Mouse (Mus musculus): ENCODE data around the gene Slc1a4.

Slc1a4 gene

GRCm38 (mm10) chr11:20253088-20253487 is 79.4 kb downstream of the Slc1a4 start:
- DNase-seq (ENCODE audit: low spot score) = no peak
